Mouse (Mus musculus): Measurements from ENCODE around the gene Pdlim7.

Gene Pdlim7

DNA sequence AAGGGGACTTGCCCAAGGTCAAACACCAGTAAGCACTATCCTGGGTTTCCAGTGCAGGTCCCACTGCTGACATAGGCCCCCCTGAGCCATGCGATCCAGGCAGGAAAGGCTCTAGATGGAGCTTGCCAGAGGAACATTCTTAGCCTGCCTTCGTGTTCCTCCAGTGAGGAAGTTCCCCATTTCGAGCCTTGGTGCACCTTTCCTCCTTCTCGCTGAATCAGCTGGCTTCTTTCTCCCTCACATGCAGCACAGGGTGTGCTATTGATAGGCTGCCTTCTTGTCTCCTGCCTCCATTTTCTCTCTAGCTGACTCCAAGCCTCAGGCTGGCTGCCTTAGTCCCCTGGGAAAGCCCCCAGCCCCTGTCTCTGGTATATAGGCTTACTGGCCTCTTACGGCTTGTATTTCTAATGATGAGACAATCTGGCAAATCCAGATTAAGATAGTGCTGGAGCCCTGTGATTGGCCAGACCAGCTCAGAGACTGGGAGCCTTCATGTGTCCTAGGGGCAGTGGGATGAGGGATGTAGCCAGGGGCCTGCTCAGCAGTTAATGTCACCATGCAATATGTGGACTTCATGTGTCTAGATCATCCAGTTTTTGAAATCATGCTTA lies 47.5 kb downstream of the Pdlim7 start:
- DNase-seq (ENCODE audit: low read depth, low spot score): no peak

DNA sequence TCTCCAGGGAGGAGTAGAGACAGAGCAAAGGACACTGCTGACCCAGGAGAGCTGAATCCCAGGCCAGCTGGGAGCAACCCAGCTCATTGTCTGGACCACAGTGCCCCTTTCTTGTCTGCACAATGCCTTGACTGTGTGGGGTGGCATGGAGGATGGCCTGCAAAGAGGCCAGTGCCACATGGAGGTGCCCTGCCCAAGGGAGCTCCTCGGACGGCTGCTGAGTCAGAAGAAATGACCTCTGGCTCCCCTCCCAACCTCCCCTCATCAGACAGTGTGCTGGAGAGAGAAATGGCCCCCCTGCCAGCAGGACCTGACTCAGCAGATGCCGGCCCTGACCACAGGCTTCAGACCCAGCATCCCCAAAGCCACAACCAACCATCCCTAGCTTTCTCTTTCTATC lies 48.3 kb downstream of the Pdlim7 start:
- no peak for DNase-seq (ENCODE audit: low read depth, low spot score)

DNA sequence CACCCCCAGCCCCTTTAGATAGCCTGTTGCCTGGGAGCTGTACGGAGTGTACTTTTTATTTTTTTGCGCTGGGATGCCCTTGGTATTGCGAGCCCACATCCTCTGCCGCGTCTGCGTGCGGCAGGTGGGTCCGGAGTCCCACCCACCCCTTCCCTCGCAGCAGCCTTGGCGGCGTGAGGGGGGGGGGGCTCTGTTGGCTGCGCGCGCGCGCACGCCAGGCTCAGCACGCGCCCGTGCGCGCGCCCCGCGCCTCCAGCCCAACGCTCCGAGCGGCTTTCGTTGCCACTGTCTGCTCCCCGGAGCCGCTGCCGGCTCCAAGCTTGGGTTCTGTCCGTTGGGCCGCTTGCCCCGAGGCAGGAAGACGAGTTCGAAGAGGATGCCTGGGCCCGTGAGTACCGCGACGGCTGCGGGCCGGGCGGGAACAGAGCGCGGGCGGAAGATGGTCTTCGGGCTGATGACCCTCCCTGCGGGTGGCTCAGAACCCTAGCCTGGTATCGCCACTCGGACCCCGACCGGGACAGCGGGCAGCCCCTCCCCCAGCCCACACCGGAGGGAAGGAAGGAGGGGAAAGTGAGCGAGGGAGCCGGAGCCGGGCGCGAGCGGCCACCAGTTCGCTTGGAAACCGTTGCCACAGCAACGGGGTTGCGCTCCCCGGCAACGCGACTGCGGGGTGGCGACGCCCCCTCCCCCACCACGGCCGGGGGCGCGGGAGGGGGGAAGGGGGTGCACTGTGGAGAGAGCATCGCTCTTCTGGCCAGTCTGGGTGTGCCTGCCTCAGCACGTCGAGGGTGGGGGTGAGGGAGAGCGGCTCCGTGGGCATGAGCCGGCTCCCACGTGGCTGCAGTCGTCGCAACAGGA lies 49.2 kb downstream of the Pdlim7 start, which contains the start of gene Prr7:
TSS of gene Prr7 (plus strand) at position 241 of the 858 bp plus-strand sequence.
- peak; percentile 62 for DNase-seq (ENCODE audit: low read depth, low spot score)

DNA sequence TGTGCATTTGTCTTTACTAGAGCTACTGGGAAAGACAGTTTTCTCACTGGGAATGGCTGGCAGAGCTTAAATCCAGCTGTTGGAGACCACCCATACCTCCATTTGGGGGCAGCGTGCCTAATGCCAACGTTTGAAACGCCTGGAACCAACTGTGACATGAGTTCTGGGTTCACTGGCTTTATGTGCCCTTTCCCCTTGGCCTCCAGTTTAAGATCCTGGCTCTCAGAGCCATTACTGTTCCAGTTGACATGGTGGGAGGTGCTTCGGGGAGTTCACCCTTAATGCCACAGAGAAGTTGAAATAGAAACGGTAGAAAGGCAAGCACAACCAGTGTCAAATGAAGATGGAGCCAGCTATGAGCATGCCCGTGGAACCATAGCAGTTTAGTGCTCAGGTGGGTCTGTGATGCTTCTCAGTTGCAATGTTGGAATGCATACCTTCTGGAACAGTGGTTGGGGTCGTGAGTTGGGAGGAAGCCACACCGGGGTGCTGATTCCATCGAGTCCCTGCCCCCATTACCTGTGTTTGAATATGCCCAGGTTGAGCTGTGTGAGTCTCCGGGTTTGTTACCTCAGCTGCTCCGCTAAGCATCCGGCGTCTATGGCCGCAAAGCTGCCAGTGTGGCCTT lies 50.0 kb downstream of the Pdlim7 start:
- DNase-seq (ENCODE audit: low read depth, low spot score): no peak

DNA sequence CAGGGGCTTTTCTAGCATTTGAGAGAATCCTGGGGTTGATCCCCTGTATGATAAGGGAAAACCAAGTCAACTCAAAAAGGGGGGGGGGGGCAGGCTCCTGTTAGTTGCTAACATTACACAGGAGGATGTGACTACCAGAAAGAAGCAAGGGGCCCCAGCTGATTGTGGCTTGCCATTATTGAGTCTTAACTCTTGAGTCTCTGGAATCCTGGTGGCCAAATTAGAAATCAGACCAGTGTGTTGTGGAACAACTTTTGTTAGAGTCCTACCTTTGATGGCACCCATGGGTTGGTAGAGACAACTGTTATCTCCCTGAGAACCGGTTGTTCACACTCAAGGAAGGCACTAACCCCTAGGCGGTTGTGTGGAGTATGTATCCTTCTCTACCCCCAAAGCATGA lies 50.5 kb downstream of the Pdlim7 start:
- no peak for DNase-seq (ENCODE audit: low read depth, low spot score)

DNA sequence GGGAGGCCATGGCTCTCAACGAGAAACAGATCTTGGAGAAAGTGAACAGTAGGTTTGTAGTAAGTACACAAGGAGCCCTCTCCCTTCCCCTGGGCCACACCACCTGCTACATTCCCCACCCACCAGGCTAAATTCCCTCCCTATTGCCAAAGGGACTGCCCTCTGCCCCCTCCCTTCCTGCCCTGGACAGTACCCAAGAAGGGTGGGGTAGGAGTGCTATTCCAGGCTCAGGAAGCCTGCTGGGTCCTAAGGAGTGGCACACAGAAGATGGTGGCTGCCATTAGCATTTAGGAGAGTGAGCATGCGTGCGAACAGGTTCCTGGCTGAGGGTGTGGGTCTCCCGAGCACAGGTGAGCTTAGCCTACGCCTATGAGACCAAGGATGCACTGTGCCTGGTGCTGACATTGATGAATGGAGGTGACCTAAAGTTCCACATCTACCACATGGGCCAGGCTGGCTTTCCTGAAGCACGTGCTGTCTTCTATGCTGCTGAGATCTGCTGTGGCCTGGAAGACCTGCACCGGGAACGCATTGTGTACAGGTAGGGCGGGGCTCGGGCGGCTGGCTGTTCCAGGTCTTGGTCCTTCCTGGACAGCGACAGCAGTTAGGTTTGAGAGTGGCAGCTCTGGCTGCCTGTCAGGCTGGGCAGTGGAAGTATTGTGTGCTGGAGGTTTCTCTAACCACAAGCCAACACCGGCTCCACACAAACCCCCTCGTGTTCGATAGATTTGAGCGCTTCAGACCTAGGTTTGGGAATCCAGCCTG lies 61.5 kb downstream of the Pdlim7 start:
- DNase-seq (ENCODE audit: low read depth, low spot score): no peak

DNA sequence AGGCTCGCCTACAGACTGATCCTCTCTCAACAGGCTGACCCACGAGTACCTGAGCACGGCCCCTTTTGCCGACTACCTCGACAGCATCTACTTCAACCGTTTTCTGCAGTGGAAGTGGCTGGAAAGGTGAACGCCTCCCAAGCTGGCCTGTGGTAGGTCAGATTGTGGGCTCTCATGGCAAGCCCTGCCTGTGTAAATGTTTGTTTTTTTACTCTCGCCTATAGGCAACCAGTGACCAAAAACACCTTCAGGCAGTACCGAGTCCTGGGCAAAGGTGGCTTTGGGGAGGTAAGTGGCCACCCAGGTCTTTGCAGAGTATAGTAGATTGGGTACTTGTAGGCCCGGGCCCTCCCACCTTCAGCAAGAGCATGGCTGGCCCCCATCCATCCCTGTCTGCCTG lies 62.2 kb downstream of the Pdlim7 start:
- no peak for DNase-seq (ENCODE audit: low read depth, low spot score)

DNA sequence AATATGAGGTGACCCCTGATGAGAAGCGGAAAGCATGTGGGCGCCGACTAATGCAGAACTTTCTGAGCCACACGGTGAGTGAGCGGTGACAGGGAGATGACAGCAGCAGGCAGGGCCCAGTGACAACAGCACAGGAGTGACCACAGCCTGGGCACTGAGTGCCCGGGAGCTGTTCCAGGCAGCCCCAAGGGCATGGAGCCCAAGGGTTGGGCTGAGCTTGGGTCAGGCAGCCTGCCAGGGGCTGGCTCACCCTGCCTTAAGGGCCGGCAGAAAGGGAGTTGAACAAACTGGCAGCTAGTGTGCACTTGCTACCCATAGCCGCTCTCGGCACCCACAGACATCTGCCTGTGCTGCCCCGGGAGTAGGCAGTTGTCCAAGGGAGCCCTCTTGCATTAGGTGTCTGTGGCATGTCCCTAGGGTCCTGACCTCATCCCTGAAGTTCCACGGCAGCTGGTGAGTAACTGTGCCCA lies 62.9 kb downstream of the Pdlim7 start:
- no peak for DNase-seq (ENCODE audit: low read depth, low spot score)

DNA sequence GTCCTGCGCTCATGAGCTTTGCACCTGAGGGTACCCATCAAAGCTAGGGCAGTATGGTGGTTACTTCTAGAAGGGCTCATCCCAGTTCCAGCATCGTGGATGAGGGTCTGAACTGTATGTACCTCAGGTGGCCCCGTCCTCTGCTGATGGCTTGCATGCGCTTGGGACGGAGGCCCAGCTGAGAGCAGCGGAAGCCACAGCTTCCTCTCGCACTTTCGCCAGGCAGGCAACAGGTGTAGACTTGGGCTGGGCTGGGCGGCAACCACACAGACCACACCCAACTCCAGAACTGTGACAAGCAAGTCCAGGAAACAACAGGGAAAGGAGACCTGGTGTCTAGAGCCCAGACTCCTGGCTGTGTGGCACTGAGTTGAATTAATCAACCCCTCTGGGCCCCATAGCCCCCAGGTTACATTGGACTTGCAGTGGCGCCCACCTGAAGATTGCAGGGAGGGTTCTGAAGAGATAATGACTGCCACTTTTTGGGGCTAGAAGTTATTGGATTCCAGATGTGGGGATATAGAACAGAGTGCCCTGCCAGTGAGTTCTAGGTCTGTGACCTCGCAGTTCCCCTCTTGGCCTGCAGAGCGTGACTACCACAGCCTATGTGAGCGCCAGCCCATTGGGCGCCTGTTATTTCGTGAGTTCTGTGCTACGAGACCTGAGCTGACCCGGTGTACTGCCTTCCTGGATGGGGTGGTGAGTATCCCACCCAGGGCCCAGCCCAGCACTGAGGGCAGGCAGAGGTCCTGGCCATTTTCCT lies 63.6 kb downstream of the Pdlim7 start:
- no peak for DNase-seq (ENCODE audit: low read depth, low spot score)

DNA sequence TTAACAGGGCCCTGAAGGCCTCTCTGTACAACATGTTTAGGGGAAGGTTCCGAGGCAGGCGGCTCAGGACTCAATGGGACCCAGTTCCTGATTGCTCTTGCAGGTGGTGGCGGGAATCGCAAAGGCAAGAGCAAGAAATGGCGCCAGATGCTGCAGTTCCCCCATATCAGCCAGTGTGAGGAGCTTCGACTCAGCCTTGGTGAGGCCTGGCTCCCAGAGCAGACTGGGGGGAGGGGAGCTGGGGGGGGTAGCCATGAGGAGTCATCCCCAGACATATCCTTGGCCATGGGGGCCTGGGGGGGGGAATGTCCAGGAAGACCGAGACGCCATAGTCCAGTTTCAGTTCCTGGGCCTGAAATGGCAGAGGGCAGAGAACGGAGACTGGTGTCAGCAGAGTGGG lies 64.3 kb downstream of the Pdlim7 start:
- DNase-seq (ENCODE audit: low read depth, low spot score): no peak

DNA sequence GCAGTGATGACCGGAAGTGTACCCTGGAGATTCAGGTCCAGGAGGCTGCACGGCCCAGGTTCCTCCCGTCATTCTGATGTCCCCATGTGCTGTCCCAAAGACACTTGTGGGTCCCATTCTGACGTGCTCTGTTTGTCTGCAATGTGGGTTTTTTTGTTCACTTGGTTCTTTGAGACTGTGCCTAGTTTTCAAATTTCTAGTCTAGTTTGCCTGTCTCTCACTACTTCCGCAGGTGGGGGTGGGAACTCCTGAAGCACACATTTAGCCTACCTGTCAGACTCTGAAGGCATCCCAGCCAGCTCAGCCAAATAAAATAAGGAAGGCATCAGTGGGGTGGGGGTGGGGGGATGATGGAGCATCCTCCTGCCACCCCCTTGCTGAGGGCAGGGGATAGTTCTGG lies 65.3 kb downstream of the Pdlim7 start:
- no peak for DNase-seq (ENCODE audit: low read depth, low spot score)

DNA sequence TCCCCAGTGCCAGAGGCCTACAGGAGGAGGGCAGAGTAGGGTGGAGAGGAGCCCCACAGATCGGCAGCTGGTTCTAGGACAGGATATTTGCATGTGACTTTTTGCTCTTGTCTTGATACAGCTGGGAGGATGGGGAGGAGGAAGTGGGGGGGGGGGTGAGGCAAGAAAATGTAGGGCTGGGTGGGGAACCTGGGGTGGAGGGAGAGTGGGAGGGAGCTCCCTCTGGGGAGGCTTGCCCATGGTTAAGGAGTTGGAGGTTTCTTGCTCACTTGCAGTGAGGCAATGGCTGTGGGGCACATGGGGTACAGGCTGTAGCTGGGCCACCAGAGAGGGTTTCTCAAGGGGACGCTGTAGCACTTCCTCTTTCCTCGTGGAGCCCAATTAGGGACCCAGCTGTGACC lies 65.9 kb downstream of the Pdlim7 start:
- no peak for DNase-seq (ENCODE audit: low read depth, low spot score)

DNA sequence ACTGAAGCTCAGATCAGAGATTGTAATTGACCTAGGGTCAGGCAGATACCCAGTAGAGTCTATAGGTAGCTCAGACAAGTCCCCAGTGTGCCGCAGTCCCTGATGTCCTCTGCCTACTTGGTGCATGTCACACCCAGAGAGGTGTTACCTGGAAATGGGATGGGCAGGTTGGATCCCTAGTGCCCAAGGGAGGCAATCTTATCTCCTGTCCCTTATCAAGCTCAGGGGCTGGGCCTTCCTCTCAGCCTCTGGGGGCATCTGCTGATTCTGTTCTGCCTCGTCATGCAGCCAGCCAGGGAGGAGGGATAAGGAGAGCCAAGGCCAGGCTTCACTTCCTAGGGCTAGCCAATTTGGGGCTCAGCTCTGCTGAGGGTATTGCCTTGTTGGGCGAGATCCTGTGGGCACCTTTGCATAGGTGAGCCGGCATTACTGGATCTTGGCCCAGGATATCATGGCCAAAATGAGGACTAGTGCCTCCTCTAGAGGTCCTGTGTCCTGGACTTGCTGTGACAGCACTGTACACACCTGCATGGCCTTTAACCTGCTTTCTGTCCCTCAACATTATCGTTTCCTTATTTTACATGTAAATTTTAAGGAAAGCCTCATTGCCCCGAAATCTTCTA lies 66.9 kb downstream of the Pdlim7 start:
- no peak for DNase-seq (ENCODE audit: low read depth, low spot score)
